Mouse (Mus musculus) liver, embryonic 14.5 days (tissue): ENCODE data around the gene Cdcp2. TPM values are rescaled to one million over a fixed set of nuclear protein-coding genes. Genes with fewer than 3 reads are reported as not detected.

Source experiments
- ATAC-seq: fragments of 200-750 bp; cut with Nextera tagmentation; 2 replicates; pipeline ENCODE4 v1.8.0; 2017; ENCODE audit warnings: moderate number of reproducible peaks, mild to moderate bottlenecking, moderate library complexity; ENCODE audit not compliant: insufficient read depth
- DNase-seq, 3 experiments: peaks; one replicate each; pipeline ENCODE4 v3.0.0-alpha.2; 2012 to 2013; ENCODE audit warnings: low read depth in 3 of 3, low spot score in 3 of 3
- H3K27ac ChIP-seq: fragments of 300-500 bp; sonication (generic); 2 replicates; pipeline ENCODE4 v1.5.1; 2014; ENCODE audit warnings: moderate library complexity, mild to moderate bottlenecking, control low read depth, inconsistent platforms
- H3K27me3 ChIP-seq: fragments of 300-500 bp; sonication (generic); 2 replicates; pipeline ENCODE4 v1.6.1; 2014; ENCODE audit warnings: mild to moderate bottlenecking, low read length, moderate library complexity; ENCODE audit not compliant: control insufficient read depth, insufficient read depth
- H3K36me3 ChIP-seq: fragments of 300-500 bp; sonication (generic); replicated peaks from 2 replicates; pipeline ENCODE4 v1.6.1; 2014; ENCODE audit warnings: low read depth; ENCODE audit not compliant: control insufficient read depth, insufficient read depth
- H3K4me1 ChIP-seq, 2 experiments: fragments of 200-500 bp in 1 of 2; fragments of 300-500 bp in 1 of 2; sonication (generic) in 1 of 2; replicated peaks; 2 replicates each; pipeline ENCODE4 v1.6.1; 2012 to 2014; ENCODE audit warnings: antibody characterized with exemption in 1 of 2, inconsistent platforms in 1 of 2, low read length in 1 of 2; ENCODE audit not compliant: control insufficient read depth in 2 of 2, insufficient read depth in 2 of 2
- H3K4me2 ChIP-seq: fragments of 300-500 bp; sonication (generic); 2 replicates; pipeline ENCODE4 v1.6.1; 2014; ENCODE audit warnings: low read depth, mild to moderate bottlenecking, control low read depth, moderate library complexity
- H3K4me3 ChIP-seq, 2 experiments: fragments of 200-500 bp in 1 of 2; fragments of 300-500 bp in 1 of 2; sonication (generic) in 1 of 2; 2 replicates each; pipeline ENCODE4 v1.5.1; 2012 to 2014; ENCODE audit warnings: low read depth in 2 of 2, low read length in 2 of 2, mild to moderate bottlenecking in 2 of 2, control low read depth in 1 of 2, inconsistent platforms in 1 of 2, moderate library complexity in 1 of 2; ENCODE audit not compliant: insufficient read depth in 1 of 2
- H3K9ac ChIP-seq: fragments of 300-500 bp; sonication (generic); replicated peaks from 2 replicates; pipeline ENCODE4 v1.6.1; 2014; ENCODE audit warnings: mild to moderate bottlenecking, control low read depth, moderate library complexity
- H3K9me3 ChIP-seq: fragments of 300-500 bp; sonication (generic); 2 replicates; pipeline ENCODE4 v1.6.1; 2016; ENCODE audit warnings: low read length, mixed read lengths; ENCODE audit not compliant: control insufficient read depth
- CTCF ChIP-seq: IDR thresholded peaks from 2 replicates; pipeline ENCODE4 v1.5.1; 2016; ENCODE audit warnings: antibody characterized with exemption, low read depth, control low read depth
- EP300 ChIP-seq: IDR thresholded peaks from 2 replicates; pipeline ENCODE4 v1.6.1; 2016; ENCODE audit warnings: antibody characterized with exemption, low read depth
- WGBS: fragments of 180-500 bp; shearing (Covaris S2); extraction: QIAGEN DNeasy Blood & Tissue Kit; methylation state at CpG from one replicate; pipeline ENCODE4 v1.1.7; 2014; ENCODE audit not compliant: insufficient replicate concordance; 5-methylcytosine and 5-hydroxymethylcytosine counted together
- polyA plus RNA-seq, 2 experiments: library from polyadenylated mRNA; depleted of rRNA in 1 of 2; stranded (reverse) in 1 of 2; unstranded in 1 of 2; fragments of >200 nt; fragmentation: Nextera tagmentation in 1 of 2; extraction: Ambion mirVana in 1 of 2; gene quantifications; 2 replicates each; pipeline versions ENCODE4 v1.2.1 to v1.2.3; 2012 to 2014

Gene Cdcp2
- polyA plus RNA-seq, 2 experiments: not detected

DNA sequence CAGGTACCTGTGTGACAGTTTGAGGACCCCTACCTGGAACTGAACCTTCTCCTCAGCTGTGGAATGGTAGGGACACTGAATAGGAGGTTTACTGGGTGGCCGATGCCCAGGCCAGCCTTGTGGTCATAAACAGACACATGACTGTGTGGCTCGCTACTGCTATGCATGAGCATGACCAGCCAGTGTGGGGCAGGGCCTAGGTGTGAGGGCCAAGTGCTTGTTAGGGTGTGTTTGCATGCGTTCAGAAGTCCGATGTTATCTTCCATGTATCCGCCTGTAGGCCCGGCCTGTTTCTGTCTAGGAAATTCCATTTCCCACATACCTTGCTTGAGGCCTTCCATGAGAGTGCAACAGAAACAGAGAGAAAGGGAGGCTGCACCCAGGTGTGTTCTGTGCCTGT, 24.0 kb downstream of the Cdcp2 start:
- DNase-seq (no peak), ATAC-seq (no peak)
- Histone ChIP-seq H3K4me2 (no peak overlapping the region), H3K4me3 (no peak overlapping the region), H3K4me1 (peaks cover 0 to 8% of the 10 kb centered on the region in 2 experiments; a peak in 2 of 4 replicates), H3K9me3 (no peaks in the 10 kb centered on the region), H3K27me3 (no peaks in the 10 kb centered on the region), H3K36me3 (no peaks in the 10 kb centered on the region), H3K9ac (no peak overlapping the region), H3K27ac (no peak overlapping the region)
- 72% methylated on average over 6 of the region's 6 CpGs for WGBS
- TF ChIP-seq CTCF: no peak
- no peak for TF ChIP-seq EP300

DNA sequence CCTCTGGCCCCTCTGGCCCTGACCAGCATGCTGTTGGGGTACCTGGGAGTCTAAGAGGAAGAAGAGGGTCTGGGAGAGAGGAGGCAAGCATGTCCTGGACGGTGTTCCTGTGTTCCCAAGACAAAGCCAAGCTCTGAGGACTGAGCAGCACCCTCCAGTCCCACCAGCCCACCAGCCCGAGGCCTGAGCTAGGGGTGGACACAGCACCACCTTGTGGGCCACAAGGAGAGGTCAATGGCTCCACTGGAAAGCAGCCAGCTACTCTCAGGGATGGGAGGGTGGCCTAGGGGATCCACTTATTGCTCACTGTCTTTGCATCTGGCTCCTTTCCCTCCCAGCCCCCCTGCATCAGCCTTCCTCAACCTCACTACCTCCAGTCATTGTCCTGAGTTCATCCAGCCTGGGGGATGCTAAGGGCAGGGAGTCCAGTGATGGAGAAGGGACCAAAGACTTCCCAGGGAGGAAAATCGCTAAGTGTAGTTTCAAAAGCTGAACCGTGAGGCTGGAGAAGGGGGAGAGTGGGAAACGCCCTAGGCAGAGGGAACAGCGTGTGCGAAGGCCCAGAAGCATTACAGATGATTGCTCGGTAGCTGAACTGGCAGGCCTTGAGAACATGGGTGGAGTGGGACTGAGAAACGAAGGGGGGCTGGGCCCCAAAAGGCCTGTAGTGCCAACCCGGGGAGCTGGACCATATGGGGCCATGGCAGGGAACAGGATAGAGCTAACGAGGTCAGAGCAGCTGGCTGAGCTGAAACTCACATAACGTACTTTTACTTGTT, 24.7 kb downstream of the Cdcp2 start:
- Histone ChIP-seq H3K27me3 (no peaks in the 10 kb centered on the region), H3K4me1 (peaks cover 0 to 8% of the 10 kb centered on the region in 2 experiments; a peak in 2 of 4 replicates), H3K4me3 (no peak overlapping the region), H3K27ac (no peak overlapping the region), H3K9ac (no peak overlapping the region), H3K4me2 (no peak overlapping the region), H3K9me3 (no peaks in the 10 kb centered on the region), H3K36me3 (no peaks in the 10 kb centered on the region)
- peak; percentile 47; the same call in 1 of the 2 replicates for ATAC-seq
- no peak for TF ChIP-seq EP300
- TF ChIP-seq CTCF: peak; percentile 71
- 54% methylated on average over 12 of the region's 12 CpGs for WGBS
- no peak for DNase-seq

DNA sequence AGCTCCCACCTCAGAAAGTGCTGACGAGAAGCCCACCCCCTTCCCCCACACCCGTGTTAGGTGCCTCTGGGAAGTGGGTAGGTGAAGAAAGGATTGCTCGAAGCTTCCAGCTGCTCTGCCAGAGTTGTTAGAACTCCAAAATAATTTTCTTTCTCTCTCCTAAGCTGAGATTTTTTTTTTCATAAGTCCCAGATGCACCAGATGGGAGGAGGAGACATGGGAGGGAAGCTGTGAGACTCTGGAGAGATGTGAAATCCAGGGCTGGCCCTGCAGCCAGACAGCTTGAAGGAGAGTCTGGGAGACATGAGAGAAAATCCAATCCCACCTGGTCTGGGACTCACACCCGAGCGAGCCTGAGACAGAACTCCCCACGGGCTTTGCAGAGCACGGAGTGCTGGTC, 27.7 kb downstream of the Cdcp2 start:
- 53% methylated on average over 7 of the region's 7 CpGs for WGBS
- Histone ChIP-seq H3K36me3 (no peaks in the 10 kb centered on the region), H3K27ac (no peak overlapping the region), H3K27me3 (no peaks in the 10 kb centered on the region), H3K4me1 (peaks cover 0 to 8% of the 10 kb centered on the region in 2 experiments; a peak in 2 of 4 replicates), H3K9ac (no peak overlapping the region), H3K4me2 (no peak overlapping the region), H3K9me3 (no peaks in the 10 kb centered on the region), H3K4me3 (no peak overlapping the region)
- no peak for ATAC-seq
- DNase-seq: no peak
- TF ChIP-seq EP300 (no peak), CTCF (no peak)

DNA sequence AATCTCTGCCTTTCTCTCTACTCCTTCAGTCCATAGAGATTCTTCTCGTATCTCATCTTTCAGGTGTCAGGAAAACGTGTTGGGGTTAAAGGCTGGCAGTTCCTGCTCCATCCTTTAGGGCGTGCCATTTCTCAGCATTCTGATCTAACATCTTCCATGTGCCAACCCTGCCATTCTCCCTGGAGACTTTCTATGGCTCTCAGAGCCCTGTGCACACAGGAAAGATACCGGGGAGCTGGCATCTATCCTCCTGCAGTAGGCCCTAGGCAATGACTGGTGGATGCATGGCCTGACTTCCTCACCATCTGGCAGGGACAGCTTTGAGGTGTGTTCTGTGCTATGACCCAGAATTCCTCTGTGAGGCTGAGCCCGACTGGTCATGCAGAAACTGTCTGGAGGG, 28.4 kb downstream of the Cdcp2 start:
- DNase-seq: no peak
- WGBS: 46% methylated on average over 5 of the region's 5 CpGs

DNA sequence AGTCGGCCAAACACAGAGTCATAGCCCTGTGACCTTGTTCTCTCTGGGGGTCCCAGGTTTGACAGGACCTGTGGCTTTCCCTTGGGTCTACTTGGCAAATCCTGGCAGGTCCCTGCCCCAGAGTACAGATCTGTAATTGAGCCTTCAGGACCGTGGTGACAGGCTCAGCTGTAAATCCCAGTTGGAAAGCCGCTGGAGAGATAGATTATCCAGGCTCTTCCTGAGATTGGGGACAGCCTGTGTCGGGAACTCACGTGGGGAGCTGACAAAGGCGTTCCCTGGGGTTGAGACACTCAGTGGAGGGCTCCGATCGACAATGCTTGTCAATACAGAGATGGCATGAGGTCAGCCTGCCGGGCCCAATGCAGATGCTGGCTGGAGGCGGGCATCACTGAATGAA, 29.7 kb downstream of the Cdcp2 start:
- no peaks in the 10 kb centered on the region for H3K9me3 ChIP-seq
- no peak for ATAC-seq
- H3K4me3 ChIP-seq: no peak overlapping the region
- no peaks in the 10 kb centered on the region for H3K36me3 ChIP-seq
- no peak for DNase-seq
- no peak for TF ChIP-seq CTCF
- no peak overlapping the region for H3K27ac ChIP-seq
- H3K9ac ChIP-seq: no peak overlapping the region
- H3K4me2 ChIP-seq: no peak overlapping the region
- peaks cover 0 to 7% of the 10 kb centered on the region in 2 experiments; a peak in 2 of 4 replicates for H3K4me1 ChIP-seq
- H3K27me3 ChIP-seq: no peaks in the 10 kb centered on the region
- 59% methylated on average over 10 of the region's 10 CpGs for WGBS

More for the DNA sequence above, 28.4 kb downstream of the Cdcp2 start:
- no peak; the same call in 1 of the 2 replicates for TF ChIP-seq CTCF
- TF ChIP-seq EP300: no peak
- Histone ChIP-seq H3K9me3 (no peaks in the 10 kb centered on the region), H3K4me1 (peaks cover 0 to 8% of the 10 kb centered on the region in 2 experiments; a peak in 2 of 4 replicates), H3K27ac (no peak overlapping the region), H3K4me2 (no peak overlapping the region), H3K36me3 (no peaks in the 10 kb centered on the region), H3K27me3 (no peaks in the 10 kb centered on the region), H3K9ac (no peak overlapping the region), H3K4me3 (no peak overlapping the region)
- ATAC-seq: no peak
